Mouse (Mus musculus) hematopoietic multipotent progenitor cell, adult 10-12 weeks (in vitro differentiated cells): Measurements from ENCODE around the gene Trmo. TPM values are rescaled to one million over a fixed set of nuclear protein-coding genes. Genes with fewer than 3 reads are reported as not detected.

ENCODE experiments used
- polyA plus RNA-seq: library from polyadenylated mRNA; stranded (reverse); fragments of >175 nt; gene quantifications from 2 replicates; pipeline ENCODE4 v1.2.3, GENCODE M21; 2012; ENCODE audit warnings: low replicate concordance

The Trmo gene
- 1.8 and 5.7 TPM in 2 replicates for polyA plus RNA-seq

GRCm38 (mm10) chr4:46389013-46389611 lies at the start of gene Trmo:
TSS of gene Trmo (minus strand) at chr4:46389437.

GRCm38 (mm10) chr4:46413406-46413805 lies 24.2 kb upstream of the Trmo start, which contains the start of gene Hemgn:
TSS of gene Hemgn (minus strand) at chr4:46413506.

GRCm38 (mm10) chr4:46343596-46344260 lies 45.5 kb downstream of the Trmo start, which contains the start of gene Foxe1:
TSS of gene Foxe1 (plus strand) at chr4:46343609.

Other genes starting within 250 kb of the Trmo start
- gene Xpa, start 193.1 kb downstream of the Trmo start, polyA plus RNA-seq: 37.8 and 62.5 TPM in 2 replicates
- 0.05 TPM in 1 of 2 replicates, not detected in the other for gene Foxe1, start 45.8 kb downstream of the Trmo start, polyA plus RNA-seq
- gene Hemgn, start 24.1 kb upstream of the Trmo start, polyA plus RNA-seq: 0.38 and 14.6 TPM in 2 replicates
- gene Anp32b, start 61.5 kb upstream of the Trmo start, polyA plus RNA-seq: 243 and 479 TPM in 2 replicates
- gene Nans, start 99.8 kb upstream of the Trmo start, polyA plus RNA-seq: 27.5 and 28.7 TPM in 2 replicates
- gene Trim14, start 146.7 kb upstream of the Trmo start, polyA plus RNA-seq: 36.9 and 66.7 TPM in 2 replicates
- gene Coro2a, start 212.8 kb upstream of the Trmo start, polyA plus RNA-seq: 19.0 and 21.1 TPM in 2 replicates